9 mouse cellular contexts compared by ENCODE assay signal in the genomic region with DNA sequence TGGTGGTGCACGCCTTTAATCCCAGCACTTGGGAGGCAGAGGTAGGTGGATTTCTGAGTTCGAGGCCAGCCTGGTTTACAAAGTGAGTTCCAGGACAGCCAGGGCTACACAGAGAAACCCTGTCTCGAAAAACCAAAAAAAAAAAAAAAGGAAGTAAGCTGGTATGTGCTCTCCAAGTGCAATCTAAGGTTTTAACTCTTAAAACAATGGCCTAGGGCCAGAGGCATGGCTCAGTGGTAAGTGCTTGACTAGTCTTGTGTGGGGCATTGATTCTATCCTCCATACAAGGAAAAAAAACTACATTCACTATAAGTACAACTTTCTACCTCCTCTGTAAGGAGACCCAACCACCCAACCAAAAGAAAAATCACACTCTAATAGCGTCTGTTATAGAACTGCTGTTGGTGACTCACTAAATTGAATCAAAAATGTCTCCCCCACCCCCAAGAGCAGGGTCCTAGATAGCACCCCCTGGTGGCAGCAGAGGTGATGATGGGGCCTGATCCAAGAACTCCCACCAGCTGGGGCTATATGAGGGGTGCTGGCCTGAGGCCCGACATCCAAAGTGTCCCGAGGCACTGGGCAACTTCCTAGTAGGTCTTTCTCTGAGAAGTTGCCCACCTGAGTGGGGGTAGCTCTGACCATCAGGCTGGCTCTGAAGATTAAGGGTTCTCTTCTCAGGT. TPM values are rescaled to one million over a fixed set of nuclear protein-coding genes. Genes with fewer than 3 reads are reported as not detected.
A peak's percentile ranks its signal among the peaks of the same experiment; 100 is the strongest.
DNase-seq lines count a peak whose midpoint lies in the region; ATAC-seq and TF ChIP-seq lines count a peak whose summit lies in the region.
"Had no signal": no experiment of that assay in that cellular context is flagged by ENCODE, and none has a peak within 500 bp of the region (broad histone marks: within the 10 kb centered on the region; RNA-seq: fewer than 3 reads in every experiment).

No protein-coding gene starts in this region.

- no peaks in the 10 kb centered on the region for H3K27me3 ChIP-seq in cerebellum, adult 2 months (ENCODE audit: control insufficient read depth, insufficient read depth, low read length)

- 55% methylated on average over 6 of the region's 6 CpGs for WGBS in cerebellum, adult 2 months

- peaks cover 5% of the 10 kb centered on the region; the same call in 1 of the 2 replicates for H3K4me1 ChIP-seq in cerebellum, adult 2 months (ENCODE audit: control insufficient read depth, insufficient read depth, low read length)

- ATAC-seq in cerebellum, adult (ENCODE audit: insufficient number of reproducible peaks, low FRiP score, low TSS enrichment), result no peak
- ATAC-seq: midbrain, embryonic 16.5 days had no signal

- peak; percentile 24; the same call in 1 of the 2 replicates for TF ChIP-seq CTCF in cerebellum, adult 2 months (IDR thresholded peaks at IDR 0.05; ENCODE audit: borderline replicate concordance, insufficient read depth, low read depth, low read length)

- no peak for TF ChIP-seq POLR2A in cerebellum, adult 2 months (IDR thresholded peaks at IDR 0.05; ENCODE audit: borderline replicate concordance, insufficient read depth, low read length)

- H3K27ac ChIP-seq in cerebellum, adult 2 months (ENCODE audit: insufficient read depth, low read length), result no peak overlapping the region

- no peak for DNase-seq in cerebellum, adult 2 months
- peak; percentile 53 for DNase-seq in kidney, postnatal 10 days
- DNase-seq in kidney, adult 8-10 months, result no peak
- DNase-seq in CD8-positive naive resting alpha-beta T cell, adult 2 months (ENCODE audit: low read depth in 2 of 2, low spot score in 2 of 2), result peak; percentile 51 to 74
- peak; percentile 37 for DNase-seq in lung, postnatal 14 days
- DNase-seq in frontal cortex, postnatal 36 days (ENCODE audit: low spot score in 2 of 2), result no peak
- no peak for DNase-seq in cerebellum, adult 11-12 months

- H3K4me3 ChIP-seq in cerebellum, adult 2 months (replicated peaks; ENCODE audit: insufficient read depth, low read depth, low read length), result no peak overlapping the region

RNA-seq across cellular contexts. Expression of a gene that starts 1.2 kb away (rescaled TPM):
- polyA plus RNA-seq in cerebellum, adult 2 months (2012; rRNA removed), result 0.13 TPM in 1 of 2 replicates, not detected in the other
- polyA plus RNA-seq: midbrain, embryonic 16.5 days had no signal

RNA-seq across cellular contexts. Expression of a gene that starts 16.1 kb away (rescaled TPM):
- 43.6 and 45.2 TPM in 2 replicates for polyA plus RNA-seq in cerebellum, adult 2 months (2012; rRNA removed)

RNA-seq across cellular contexts. Expression of a gene that starts 16.5 kb away (rescaled TPM):
- 65.9 and 69.4 TPM in 2 replicates for polyA plus RNA-seq in cerebellum, adult 2 months (2012; rRNA removed)

RNA-seq across cellular contexts. Expression of a gene that starts 16.6 kb away (rescaled TPM):
- polyA plus RNA-seq in cerebellum, adult 2 months (2012; rRNA removed), result 45.0 and 49.7 TPM in 2 replicates

RNA-seq across cellular contexts. Expression of a gene that starts 26.6 kb away (rescaled TPM):
- polyA plus RNA-seq in cerebellum, adult 2 months (2012; rRNA removed), result 12.0 and 15.5 TPM in 2 replicates

Comparison
In these comparisons a context has a peak if more than half of its experiments do, and no peak if none do; other contexts are left out.
1. DNase-seq: peak in kidney, postnatal 10 days (single experiment), CD8-positive naive resting alpha-beta T cell, adult 2 months (2 of 2) and lung, postnatal 14 days (single experiment); none in cerebellum, adult 2 months (0 of 2), kidney, adult 8-10 months (0 of 2), frontal cortex, postnatal 36 days (0 of 2) and cerebellum, adult 11-12 months (single experiment).